Mouse (Mus musculus) erythroblast, embryonic 14.5 days (primary cell): Measurements from ENCODE around the gene Kcnk4.

Experiments
- GATA1 ChIP-seq: IDR thresholded peaks from 2 replicates; pipeline ENCODE4 v1.6.1; 2012; ENCODE audit warnings: low read length, inconsistent platforms, mixed read lengths
- TAL1 ChIP-seq: IDR thresholded peaks from 3 replicates; pipeline ENCODE4 v1.6.1; 2012; ENCODE audit warnings: low read length, inconsistent platforms, mixed read lengths

DNA sequence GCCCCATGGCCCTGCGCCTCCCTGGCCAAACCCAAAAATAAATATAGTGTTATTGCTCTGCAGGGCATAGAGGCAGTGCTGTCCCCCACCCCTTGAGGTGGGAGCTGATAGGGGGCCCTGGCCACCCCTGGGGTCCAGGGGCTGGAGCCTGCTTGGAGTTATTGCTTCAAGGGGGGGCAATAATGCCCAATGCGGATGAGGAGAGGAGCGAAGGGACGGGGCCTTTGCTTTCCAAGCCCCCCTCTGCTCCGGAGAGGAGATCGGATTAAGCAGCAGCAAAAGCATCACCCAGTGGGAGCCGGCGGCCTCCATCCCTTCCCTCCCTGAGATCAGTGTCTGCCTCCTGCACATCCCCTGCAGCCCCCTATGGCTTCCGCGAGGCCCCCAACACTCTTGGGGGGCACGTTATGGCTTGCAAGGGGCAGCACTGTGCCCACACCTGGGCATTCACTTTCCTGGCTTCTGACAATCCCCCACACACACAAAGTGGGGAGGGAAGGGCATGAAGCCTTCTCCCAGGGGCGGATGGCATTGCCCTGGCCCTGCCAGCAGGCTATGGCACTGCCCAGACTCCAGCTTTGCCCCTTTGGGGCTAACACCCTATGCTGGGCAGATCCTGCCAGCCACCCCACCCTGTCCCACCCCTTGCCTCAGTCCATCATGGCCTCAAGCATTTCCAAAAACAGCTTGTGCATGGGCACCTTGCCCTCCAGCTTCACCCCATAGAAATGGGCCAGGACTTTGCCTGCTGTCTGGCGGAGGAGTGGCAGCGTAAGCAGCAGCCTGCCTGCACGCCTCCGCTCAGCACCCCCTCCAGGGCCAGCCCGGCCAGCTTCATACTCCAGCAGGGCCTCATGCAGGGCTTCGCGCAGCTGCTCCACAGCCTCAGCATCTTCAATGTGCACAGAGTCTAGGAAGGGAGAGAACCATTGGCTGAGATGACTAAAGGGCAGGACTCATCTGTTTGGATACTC lies 22.9 kb downstream of the Kcnk4 start:
- TF ChIP-seq TAL1 (no peak), GATA1 (no peak)
